Mouse (Mus musculus): Measurements from ENCODE around the gene Cxcl1.

The Cxcl1 gene

DNA sequence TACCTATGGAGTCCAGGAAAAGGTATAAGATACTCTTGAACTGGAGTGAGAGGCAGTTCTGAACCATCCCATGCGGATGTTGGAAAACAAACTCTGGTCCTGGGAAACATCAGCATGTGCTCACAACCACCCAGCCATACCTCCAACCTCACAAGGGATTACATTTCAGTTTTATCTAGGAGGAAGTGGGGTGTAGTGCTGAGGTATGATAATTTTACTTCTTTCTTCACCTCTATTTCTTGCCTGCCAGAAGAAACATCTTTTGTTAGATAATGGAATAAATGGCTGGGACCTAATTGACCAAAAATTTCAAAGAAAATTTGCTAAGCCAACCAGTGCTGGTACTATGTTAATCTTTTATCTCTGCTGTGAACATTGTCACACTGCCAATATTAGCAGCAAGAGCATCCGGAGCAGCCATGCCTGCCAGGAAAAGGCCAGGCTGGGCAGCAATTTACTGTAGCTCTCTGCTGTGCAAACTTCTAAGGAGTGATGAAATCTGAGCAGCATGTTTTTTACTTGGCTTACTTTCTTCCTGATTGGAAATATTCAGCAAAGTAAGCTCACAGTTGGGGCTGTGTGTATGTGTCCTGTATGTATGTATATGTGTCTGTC, 6.3 kb upstream of the Cxcl1 start:
- no peak for DNase-seq (ENCODE audit: low read depth, low spot score)

DNA sequence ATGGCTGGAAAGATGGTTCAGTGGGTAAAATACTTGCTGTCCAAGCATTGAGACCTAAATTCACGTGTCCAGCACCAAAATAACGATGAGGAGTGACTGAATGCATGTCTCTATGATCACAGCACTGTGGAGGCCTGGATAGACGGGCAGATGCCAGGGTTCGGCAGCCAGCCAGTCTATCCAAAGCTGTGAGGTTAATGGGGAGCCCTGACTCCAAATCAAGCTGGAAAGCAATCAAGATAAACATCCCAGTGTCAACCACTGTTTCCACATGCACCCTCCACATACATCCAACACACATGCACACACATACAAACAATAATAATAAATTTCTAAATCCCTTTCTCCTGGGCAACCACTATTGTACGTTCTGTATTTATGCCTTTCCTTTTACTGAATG, 2.4 kb upstream of the Cxcl1 start:
- DNase-seq (ENCODE audit: low read depth, low spot score), result no peak

GRCm38 (mm10) chr5:90891464-90891813, 398 bp downstream of the Cxcl1 start:
- DNase-seq (ENCODE audit: low read depth, low spot score), result no peak

DNA sequence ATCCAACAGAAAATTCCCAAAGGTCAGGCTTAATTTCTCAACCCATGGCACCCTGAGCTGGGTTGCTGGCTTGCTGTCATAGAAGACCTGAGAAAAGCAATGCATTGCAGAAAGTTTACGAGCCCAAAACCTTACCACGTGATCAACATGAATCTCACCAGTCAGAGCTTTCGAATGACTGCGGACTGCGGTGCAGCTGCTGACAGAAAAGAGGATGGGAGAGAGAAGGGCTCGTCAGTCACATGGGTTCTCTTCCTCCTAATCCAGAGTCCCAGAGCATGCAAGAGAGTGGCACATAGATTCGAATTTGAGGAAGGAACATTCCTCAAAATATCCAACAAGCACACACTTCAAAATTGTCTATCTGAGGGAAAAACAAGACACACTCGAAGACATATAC, 3.2 kb downstream of the Cxcl1 start:
- no peak for DNase-seq (ENCODE audit: low read depth, low spot score)

DNA sequence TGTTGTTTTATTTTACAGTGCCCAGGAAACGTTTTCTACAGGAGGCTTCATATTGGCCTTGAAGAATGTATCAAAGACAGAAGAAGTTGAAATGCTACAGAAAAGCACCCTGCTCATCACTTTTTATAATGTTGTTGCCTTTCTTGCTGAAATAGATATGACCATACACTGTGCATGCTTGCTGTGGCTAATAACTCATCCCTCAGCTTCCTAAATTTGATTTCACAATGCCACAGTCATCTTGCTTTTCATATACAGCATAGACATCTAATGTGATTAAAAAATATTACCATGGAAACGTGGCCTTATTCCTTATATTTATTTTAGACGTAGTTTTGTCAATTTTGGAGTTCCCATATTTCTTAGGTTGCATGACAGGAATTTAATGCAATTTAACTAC, 6.4 kb downstream of the Cxcl1 start:
- DNase-seq (ENCODE audit: low read depth, low spot score), result no peak

GRCm38 (mm10) chr5:90899308-90899707, 8.3 kb downstream of the Cxcl1 start:
- DNase-seq (ENCODE audit: low read depth, low spot score), result no peak

DNA sequence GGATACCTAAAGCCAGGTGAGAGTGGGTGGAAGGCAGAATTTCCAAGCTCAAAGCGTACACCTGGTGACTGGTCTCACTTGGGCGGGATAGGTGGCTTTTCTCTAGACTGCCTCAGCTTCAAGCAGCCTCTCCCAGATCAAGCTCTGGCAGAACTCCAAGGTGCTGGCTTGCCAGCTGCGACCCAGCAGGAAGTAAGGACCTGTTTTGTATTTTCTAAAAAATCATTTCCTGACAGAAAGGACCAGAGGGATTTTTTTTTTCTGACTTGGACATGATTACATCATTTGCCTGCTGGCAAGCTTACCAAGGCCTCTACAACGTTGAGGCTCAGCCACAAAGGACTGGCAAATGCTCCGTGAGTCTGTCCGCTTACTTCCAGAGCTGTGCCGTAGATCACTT, 9.1 kb downstream of the Cxcl1 start:
- DNase-seq (ENCODE audit: low read depth, low spot score), result no peak

DNA sequence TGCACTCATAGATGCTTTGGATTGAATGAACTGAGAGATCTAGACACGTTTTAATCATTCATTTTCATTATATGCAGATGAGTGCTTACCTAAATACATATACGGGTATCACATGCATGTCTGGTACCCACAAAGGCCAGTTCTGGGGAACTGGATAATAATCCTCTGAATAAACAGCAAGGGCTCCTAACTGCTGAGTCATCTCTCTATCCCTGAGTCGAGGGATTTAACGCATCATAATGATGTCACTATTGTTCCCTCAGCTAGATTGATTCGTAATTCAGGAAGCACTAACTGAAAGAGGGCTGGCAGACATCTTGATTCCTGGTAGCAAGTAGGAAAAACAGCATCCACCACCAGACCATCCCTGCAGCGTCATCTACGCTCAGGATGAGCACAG, 9.6 kb downstream of the Cxcl1 start:
- no peak for DNase-seq (ENCODE audit: low read depth, low spot score)

DNA sequence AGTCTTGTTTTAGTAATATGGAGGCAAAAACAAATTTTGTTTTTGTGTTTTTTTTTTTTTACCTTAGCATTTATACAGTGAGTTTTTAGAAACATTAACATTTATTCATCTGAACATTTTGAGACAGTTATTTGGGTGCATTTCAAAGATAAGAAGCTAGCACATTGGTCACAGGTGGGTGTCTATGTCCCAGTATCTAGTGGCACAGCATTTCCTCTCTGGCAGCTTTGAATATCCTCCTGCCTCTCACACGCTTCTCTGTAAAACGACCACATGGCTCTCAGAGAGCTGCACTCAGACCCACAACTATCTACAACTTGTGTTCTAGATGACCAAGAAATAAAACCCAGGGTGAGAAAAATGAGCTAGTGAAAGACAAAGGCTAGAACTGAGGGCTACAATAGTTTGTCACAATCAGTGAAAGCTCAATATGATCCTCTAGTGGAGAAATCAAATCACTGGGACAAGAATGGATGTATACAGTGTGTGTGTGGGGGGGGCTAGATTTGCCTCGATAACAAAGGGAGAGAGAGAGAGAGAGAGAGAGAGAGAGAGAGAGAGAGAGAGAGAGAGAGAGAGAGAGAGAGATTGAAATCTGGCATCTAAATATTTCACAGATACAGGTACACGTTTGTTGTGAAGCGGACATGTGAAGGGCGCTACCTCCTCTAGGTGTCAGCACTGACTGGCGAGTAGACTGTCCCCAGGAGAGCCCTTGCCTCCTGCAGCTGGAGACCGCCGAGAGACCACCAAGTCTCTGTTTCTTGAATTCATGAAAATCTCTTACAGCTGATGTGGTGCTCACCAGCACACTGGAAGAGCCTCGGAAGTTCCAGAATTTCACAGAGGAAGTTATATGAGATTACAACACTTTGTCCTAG, 11.6 kb downstream of the Cxcl1 start:
- peak; percentile 54 for DNase-seq (ENCODE audit: low read depth, low spot score)

- peak; percentile 37 for DNase-seq (ENCODE audit: low read depth, low spot score)
Observed at GRCm38 (mm10) chr5:90903339-90904020, 12.4 kb downstream of the Cxcl1 start, which contains the start of gene Cxcl2. TSS of gene Cxcl2 (plus strand) at chr5:90903871.

DNA sequence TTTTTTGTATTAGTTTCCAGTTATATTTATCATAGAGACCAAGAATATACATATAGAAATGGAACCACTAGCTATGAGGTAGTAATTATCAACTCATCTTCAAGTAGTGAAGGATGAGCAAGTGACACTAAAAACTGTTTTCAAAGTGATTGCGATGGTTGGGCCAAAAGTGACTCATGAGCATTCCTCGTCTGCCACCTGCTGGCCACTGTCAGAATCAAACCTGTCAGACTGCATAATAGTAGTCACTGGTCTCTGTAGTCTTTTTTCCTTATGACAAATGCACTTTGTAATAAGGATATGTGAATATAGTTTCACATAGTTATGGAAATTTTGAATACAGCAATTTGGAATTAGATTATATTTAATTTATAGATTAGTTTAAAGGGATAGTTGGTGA, 17.9 kb downstream of the Cxcl1 start:
- DNase-seq (ENCODE audit: low read depth, low spot score), result peak; percentile 61

GRCm38 (mm10) chr5:90919495-90919894, 28.5 kb downstream of the Cxcl1 start:
- DNase-seq (ENCODE audit: low read depth, low spot score), result no peak

DNA sequence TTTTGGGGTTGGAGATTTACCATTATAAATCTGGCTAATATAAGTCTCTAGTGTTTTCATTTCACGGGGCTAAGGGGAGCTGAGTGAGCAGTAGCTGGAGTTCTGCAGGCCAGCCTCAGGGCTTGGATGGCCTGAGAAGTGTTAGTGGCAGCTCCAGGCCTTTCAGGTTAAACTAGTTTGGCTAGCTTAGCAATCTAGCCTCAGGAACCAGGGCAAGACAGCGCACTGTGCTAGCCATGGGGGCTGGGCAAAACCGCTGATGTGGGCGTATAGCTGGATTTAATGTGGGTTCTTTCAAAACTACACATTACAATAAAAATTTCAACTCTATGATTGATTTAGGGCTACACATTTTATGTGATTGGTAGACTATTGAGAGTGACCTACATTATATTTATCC, 31.9 kb downstream of the Cxcl1 start:
- DNase-seq (ENCODE audit: low read depth, low spot score), result no peak

- no peak for DNase-seq (ENCODE audit: low read depth, low spot score)
Observed at GRCm38 (mm10) chr5:90930546-90930945, 39.5 kb downstream of the Cxcl1 start.

- peak; percentile 36 for DNase-seq (ENCODE audit: low read depth, low spot score)
Observed at GRCm38 (mm10) chr5:90930971-90931851, 40.2 kb downstream of the Cxcl1 start, which contains the start of gene Mthfd2l. TSS of gene Mthfd2l (plus strand) at chr5:90931117.

DNA sequence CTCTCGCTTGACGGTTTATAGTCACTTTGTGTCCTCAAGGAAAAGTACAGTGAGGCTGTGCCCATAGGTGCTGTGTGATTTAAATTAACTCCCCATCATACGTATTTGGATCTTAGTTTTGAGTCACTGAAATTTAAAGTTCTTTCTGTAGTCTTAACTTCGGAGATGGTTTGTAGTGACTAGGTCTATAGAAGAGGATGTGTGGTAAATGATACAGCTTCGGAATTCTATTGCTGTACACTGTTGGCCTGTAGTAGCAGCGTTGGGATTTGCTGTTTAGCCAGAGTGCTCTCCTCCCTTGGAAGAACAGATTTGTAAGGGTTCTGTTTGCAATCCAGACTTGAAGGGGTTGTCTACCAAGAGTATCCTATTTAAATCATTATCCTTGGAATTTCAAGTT, 40.9 kb downstream of the Cxcl1 start:
- no peak for DNase-seq (ENCODE audit: low read depth, low spot score)

- DNase-seq (ENCODE audit: low read depth, low spot score), result no peak
Observed at GRCm38 (mm10) chr5:90936706-90937105, 45.7 kb downstream of the Cxcl1 start.
